Mouse (Mus musculus): ENCODE measurements around the gene Adora2a. TPM values are rescaled to one million over a fixed set of nuclear protein-coding genes. Genes with fewer than 3 reads are reported as not detected.
A peak's percentile ranks its signal among the peaks of the same experiment; 100 is the strongest.

Gene Adora2a
- polyA plus RNA-seq, 1 experiment from 2014 or later: 6.5 TPM

GRCm38 (mm10) chr10:75294926-75295325 is 21.8 kb upstream of the Adora2a start:
- Histone ChIP-seq H3K9me3 (replicated peaks) (no peaks in the 10 kb centered on the region), H3K4me2 (no peak overlapping the region), H3K27ac (no peak overlapping the region), H3K4me3 (replicated peaks) (no peak overlapping the region), H3K4me1 (peaks cover 18% of the 10 kb centered on the region), H3K9ac (no peak overlapping the region), H3K27me3 (no peaks in the 10 kb centered on the region), H3K36me3 (peaks cover 58% of the 10 kb centered on the region)
- no peak for ATAC-seq (replicated peaks; ENCODE audit: low FRiP score)
- 61% methylated on average over 4 of the region's 4 CpGs for WGBS

GRCm38 (mm10) chr10:75298608-75299007 is 18.1 kb upstream of the Adora2a start:
- Histone ChIP-seq H3K9ac (no peak overlapping the region), H3K27me3 (no peaks in the 10 kb centered on the region), H3K4me1 (peaks cover 20% of the 10 kb centered on the region), H3K4me2 (no peak overlapping the region), H3K36me3 (peaks cover 65% of the 10 kb centered on the region), H3K27ac (no peak overlapping the region), H3K9me3 (replicated peaks) (no peaks in the 10 kb centered on the region), H3K4me3 (replicated peaks) (no peak overlapping the region)
- no peak for ATAC-seq (replicated peaks; ENCODE audit: low FRiP score)
- WGBS: 91% methylated on average over 5 of the region's 5 CpGs

GRCm38 (mm10) chr10:75299785-75300418 is 16.8 kb upstream of the Adora2a start:
- no peak for ATAC-seq (replicated peaks; ENCODE audit: low FRiP score)
- no peaks in the 10 kb centered on the region for H3K27me3 ChIP-seq
- peaks cover 63% of the 10 kb centered on the region for H3K36me3 ChIP-seq
- H3K4me1 ChIP-seq: peaks cover 26% of the 10 kb centered on the region
- no peaks in the 10 kb centered on the region for H3K9me3 ChIP-seq (replicated peaks)
- no peak overlapping the region for H3K4me3 ChIP-seq (replicated peaks)
- H3K27ac ChIP-seq: 0 out of 2 replicates have a peak overlapping the region, but pooled peaks have one; percentile 13
- H3K4me2 ChIP-seq: no peak overlapping the region
- H3K9ac ChIP-seq: no peak overlapping the region
- WGBS: 66% methylated on average over 5 of the region's 5 CpGs

- ATAC-seq (replicated peaks; ENCODE audit: low FRiP score): no peak
Measured at GRCm38 (mm10) chr10:75301195-75301806, 15.4 kb upstream of the Adora2a start.

GRCm38 (mm10) chr10:75301937-75302336 is 14.7 kb upstream of the Adora2a start:
- Histone ChIP-seq H3K4me3 (replicated peaks) (no peak overlapping the region), H3K9ac (no peak overlapping the region), H3K9me3 (replicated peaks) (no peaks in the 10 kb centered on the region), H3K36me3 (peaks cover 58% of the 10 kb centered on the region), H3K27me3 (no peaks in the 10 kb centered on the region), H3K27ac (no peak overlapping the region), H3K4me2 (no peak overlapping the region), H3K4me1 (peaks cover 27% of the 10 kb centered on the region)
- no peak for ATAC-seq (replicated peaks; ENCODE audit: low FRiP score)
- 93% methylated on average over 4 of the region's 4 CpGs for WGBS

More at GRCm38 (mm10) chr10:75301195-75301806, 15.4 kb upstream of the Adora2a start:
- Histone ChIP-seq H3K27ac (no peak overlapping the region), H3K4me2 (no peak overlapping the region), H3K4me3 (replicated peaks) (no peak overlapping the region), H3K9ac (no peak overlapping the region), H3K27me3 (no peaks in the 10 kb centered on the region), H3K36me3 (peaks cover 56% of the 10 kb centered on the region), H3K9me3 (replicated peaks) (no peaks in the 10 kb centered on the region), H3K4me1 (peaks cover 27% of the 10 kb centered on the region)
- WGBS: 91% methylated on average over 12 of the region's 12 CpGs

- no peak overlapping the region for H3K4me3 ChIP-seq (replicated peaks)
- H3K9ac ChIP-seq: no peak overlapping the region
- no peak overlapping the region for H3K27ac ChIP-seq
- ATAC-seq (replicated peaks; ENCODE audit: low FRiP score): no peak
- H3K27me3 ChIP-seq: no peaks in the 10 kb centered on the region
- H3K36me3 ChIP-seq: peaks cover 64% of the 10 kb centered on the region
- H3K4me2 ChIP-seq: no peak overlapping the region
- 90% methylated on average over 4 of the region's 4 CpGs for WGBS
- H3K9me3 ChIP-seq (replicated peaks): no peaks in the 10 kb centered on the region
- peaks cover 27% of the 10 kb centered on the region for H3K4me1 ChIP-seq
Measured at GRCm38 (mm10) chr10:75302536-75302935, 14.1 kb upstream of the Adora2a start.

GRCm38 (mm10) chr10:75303324-75304048 is 13.2 kb upstream of the Adora2a start:
- H3K4me2 ChIP-seq: no peak overlapping the region
- H3K4me3 ChIP-seq (replicated peaks): no peak overlapping the region
- no peaks in the 10 kb centered on the region for H3K27me3 ChIP-seq
- H3K9me3 ChIP-seq (replicated peaks): no peaks in the 10 kb centered on the region
- peak overlapping the region; percentile 67 for H3K27ac ChIP-seq
- peaks cover 27% of the 10 kb centered on the region for H3K4me1 ChIP-seq
- WGBS: 67% methylated on average over 8 of the region's 8 CpGs
- H3K9ac ChIP-seq: no peak overlapping the region
- ATAC-seq (replicated peaks; ENCODE audit: low FRiP score): peak; percentile 42; the same call in 1 of the 2 replicates
- peaks cover 73% of the 10 kb centered on the region for H3K36me3 ChIP-seq

GRCm38 (mm10) chr10:75304049-75304405 is 12.7 kb upstream of the Adora2a start:
- Histone ChIP-seq H3K9ac (no peak overlapping the region), H3K27me3 (no peaks in the 10 kb centered on the region), H3K9me3 (replicated peaks) (no peaks in the 10 kb centered on the region), H3K27ac (peak overlapping the region; percentile 67), H3K4me2 (no peak overlapping the region), H3K36me3 (peaks cover 78% of the 10 kb centered on the region), H3K4me1 (peaks cover 26% of the 10 kb centered on the region), H3K4me3 (replicated peaks) (no peak overlapping the region)
- WGBS: 71% methylated on average over 5 of the region's 5 CpGs
- 0 out of 2 replicates have a peak, but pooled peaks have one; percentile 34 for ATAC-seq (replicated peaks; ENCODE audit: low FRiP score)

GRCm38 (mm10) chr10:75304413-75304812 is 12.3 kb upstream of the Adora2a start:
- ATAC-seq (replicated peaks; ENCODE audit: low FRiP score): peak; percentile 69
- Histone ChIP-seq H3K9ac (no peak overlapping the region), H3K4me3 (replicated peaks) (no peak overlapping the region), H3K27ac (peak overlapping the region; percentile 67), H3K36me3 (peaks cover 78% of the 10 kb centered on the region), H3K4me1 (peaks cover 22% of the 10 kb centered on the region), H3K27me3 (no peaks in the 10 kb centered on the region), H3K4me2 (no peak overlapping the region), H3K9me3 (replicated peaks) (no peaks in the 10 kb centered on the region)
- WGBS: 41% methylated on average over 6 of the region's 6 CpGs

GRCm38 (mm10) chr10:75307130-75307529 is 9.5 kb upstream of the Adora2a start:
- Histone ChIP-seq H3K9ac (no peak overlapping the region), H3K27me3 (no peaks in the 10 kb centered on the region), H3K4me1 (peaks cover 17% of the 10 kb centered on the region), H3K36me3 (peaks cover 84% of the 10 kb centered on the region), H3K9me3 (replicated peaks) (no peaks in the 10 kb centered on the region), H3K27ac (no peak overlapping the region), H3K4me2 (no peak overlapping the region), H3K4me3 (replicated peaks) (no peak overlapping the region)
- WGBS: 91% methylated on average over 7 of the region's 7 CpGs
- ATAC-seq (replicated peaks; ENCODE audit: low FRiP score): no peak

GRCm38 (mm10) chr10:75312361-75312760 is 4.3 kb upstream of the Adora2a start:
- Histone ChIP-seq H3K9me3 (replicated peaks) (no peaks in the 10 kb centered on the region), H3K4me1 (peaks cover 34% of the 10 kb centered on the region), H3K36me3 (peaks cover 56% of the 10 kb centered on the region), H3K9ac (no peak overlapping the region), H3K4me3 (replicated peaks) (no peak overlapping the region), H3K4me2 (no peak overlapping the region), H3K27me3 (peaks cover 4% of the 10 kb centered on the region), H3K27ac (no peak overlapping the region)
- no peak for ATAC-seq (replicated peaks; ENCODE audit: low FRiP score)
- 69% methylated on average over 7 of the region's 7 CpGs for WGBS
